Mouse (Mus musculus): ENCODE measurements around the gene B020011L13Rik. TPM values are rescaled to one million over a fixed set of nuclear protein-coding genes. Genes with fewer than 3 reads are reported as not detected.
"Not testable (repeated sequence)": the region's sequence is repeated elsewhere in the genome, so short reads cannot be mapped to it uniquely, and the experiment has no call there.

The B020011L13Rik gene
- total RNA-seq (2014; rRNA removed) (not detected in 2 replicates), polyA plus RNA-seq (2015; fragmentation: Nextera tagmentation; extraction: Ambion mirVana) (not detected in 2 replicates)

GRCm38 (mm10) chr1:117780833-117781232 lies at the start of gene B020011L13Rik:
Gene B020011L13Rik (plus strand): TSS chr1:117781133.
- H3K27me3 ChIP-seq (ENCODE audit: insufficient read depth, low read length); H3K27ac ChIP-seq (ENCODE audit: low read depth, low read length); ATAC-seq (ENCODE audit: low FRiP score); H3K4me3 ChIP-seq (ENCODE audit: low read depth, low read length); H3K4me2 ChIP-seq (ENCODE audit: low read depth, low read length, poor library complexity, severe bottlenecking); H3K9me3 ChIP-seq (ENCODE audit: low read length); DNase-seq (ENCODE audit: low spot score); H3K36me3 ChIP-seq (ENCODE audit: insufficient read depth, low read length); H3K4me1 ChIP-seq (ENCODE audit: insufficient read depth, low read length); H3K9ac ChIP-seq (replicated peaks; ENCODE audit: low read length, poor library complexity, severe bottlenecking): not testable (repeated sequence)
- 61% methylated on average over 3 of the region's 3 CpGs for WGBS

GRCm38 (mm10) chr1:117816271-117816670 lies 35.3 kb downstream of the B020011L13Rik start:
- H3K27me3 ChIP-seq (ENCODE audit: insufficient read depth, low read length); H3K4me1 ChIP-seq (ENCODE audit: insufficient read depth, low read length); H3K4me2 ChIP-seq (ENCODE audit: low read depth, low read length, poor library complexity, severe bottlenecking); ATAC-seq (ENCODE audit: low FRiP score); H3K4me3 ChIP-seq (ENCODE audit: low read depth, low read length); H3K27ac ChIP-seq (ENCODE audit: low read depth, low read length); H3K9me3 ChIP-seq (ENCODE audit: low read length); H3K36me3 ChIP-seq (ENCODE audit: insufficient read depth, low read length); H3K9ac ChIP-seq (replicated peaks; ENCODE audit: low read length, poor library complexity, severe bottlenecking); DNase-seq (ENCODE audit: low spot score): not testable (repeated sequence)

- H3K36me3 ChIP-seq (ENCODE audit: insufficient read depth, low read length); H3K4me2 ChIP-seq (ENCODE audit: low read depth, low read length, poor library complexity, severe bottlenecking); H3K9ac ChIP-seq (replicated peaks; ENCODE audit: low read length, poor library complexity, severe bottlenecking); DNase-seq (ENCODE audit: low spot score); H3K9me3 ChIP-seq (ENCODE audit: low read length); H3K27ac ChIP-seq (ENCODE audit: low read depth, low read length); ATAC-seq (ENCODE audit: low FRiP score); H3K4me1 ChIP-seq (ENCODE audit: insufficient read depth, low read length); H3K27me3 ChIP-seq (ENCODE audit: insufficient read depth, low read length); H3K4me3 ChIP-seq (ENCODE audit: low read depth, low read length): not testable (repeated sequence)
- WGBS = 63% methylated on average over 5 of the region's 5 CpGs
These were observed 48.8 kb downstream of the B020011L13Rik start, which contains the start of gene Gm28360 for GRCm38 (mm10) chr1:117829781-117830180. Gene Gm28360 (plus strand): TSS chr1:117830081.

GRCm38 (mm10) chr1:117851718-117852117 lies 70.8 kb downstream of the B020011L13Rik start:
- H3K4me1 ChIP-seq (ENCODE audit: insufficient read depth, low read length); H3K36me3 ChIP-seq (ENCODE audit: insufficient read depth, low read length); H3K9me3 ChIP-seq (ENCODE audit: low read length); H3K9ac ChIP-seq (replicated peaks; ENCODE audit: low read length, poor library complexity, severe bottlenecking); DNase-seq (ENCODE audit: low spot score); H3K4me2 ChIP-seq (ENCODE audit: low read depth, low read length, poor library complexity, severe bottlenecking); ATAC-seq (ENCODE audit: low FRiP score); H3K27me3 ChIP-seq (ENCODE audit: insufficient read depth, low read length); H3K4me3 ChIP-seq (ENCODE audit: low read depth, low read length); H3K27ac ChIP-seq (ENCODE audit: low read depth, low read length): not testable (repeated sequence)
- WGBS = 84% methylated on average over 3 of the region's 3 CpGs

Other genes with a start within 250 kb of the B020011L13Rik start
- gene Gm28363, start 84.0 kb upstream of the B020011L13Rik start, total RNA-seq (2014; rRNA removed) = not detected in 2 replicates
- gene Gm28363, start 84.0 kb upstream of the B020011L13Rik start, polyA plus RNA-seq (2015; fragmentation: Nextera tagmentation; extraction: Ambion mirVana) = not detected in 2 replicates
- gene Gm28360, start 48.9 kb downstream of the B020011L13Rik start, total RNA-seq (2014; rRNA removed) = not detected in 2 replicates
- gene Gm28360, start 48.9 kb downstream of the B020011L13Rik start, polyA plus RNA-seq (2015; fragmentation: Nextera tagmentation; extraction: Ambion mirVana) = not detected in 2 replicates
- not detected in 2 replicates for gene Gm28168, start 146.9 kb downstream of the B020011L13Rik start, total RNA-seq (2014; rRNA removed)
- gene Gm28168, start 146.9 kb downstream of the B020011L13Rik start, polyA plus RNA-seq (2015; fragmentation: Nextera tagmentation; extraction: Ambion mirVana) = not detected in 2 replicates
- gene Gm7145, start 184.8 kb downstream of the B020011L13Rik start, total RNA-seq (2014; rRNA removed) = not detected in 2 replicates
- not detected in 2 replicates for gene Gm7145, start 184.8 kb downstream of the B020011L13Rik start, polyA plus RNA-seq (2015; fragmentation: Nextera tagmentation; extraction: Ambion mirVana)